Mouse (Mus musculus) liver, postnatal 0 days (tissue): ENCODE measurements around the gene Naalad2.

Source experiments
- CTCF ChIP-seq: sonication (generic); IDR thresholded peaks from 2 replicates; pipeline ENCODE4 v1.5.1; 2016; ENCODE audit warnings: antibody characterized with exemption, low read depth
- EP300 ChIP-seq: IDR thresholded peaks from 2 replicates; pipeline ENCODE4 v1.6.1; 2016; ENCODE audit warnings: antibody characterized with exemption, low read depth, mild to moderate bottlenecking

DNA sequence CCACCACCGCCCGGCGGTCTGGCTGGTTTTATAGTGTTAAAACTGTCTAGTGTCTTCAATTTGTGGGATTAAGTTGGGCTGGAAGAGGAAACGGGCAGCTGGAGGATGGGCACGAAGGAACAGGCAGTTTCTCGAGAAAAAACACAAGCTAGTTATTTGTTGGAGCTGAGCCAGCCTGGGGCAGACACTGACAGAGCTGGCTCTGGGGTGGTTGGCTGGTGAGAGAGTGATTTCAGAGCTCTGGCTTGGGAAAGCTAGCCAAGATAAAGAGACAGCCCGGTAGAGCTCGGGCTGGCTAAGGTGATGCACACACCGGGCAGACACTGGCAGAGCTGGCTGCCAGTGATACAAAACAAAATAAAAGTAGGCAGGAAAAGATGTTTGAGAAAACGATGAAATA, 28.9 kb upstream of the Naalad2 start:
- no peak for TF ChIP-seq EP300
- no peak for TF ChIP-seq CTCF
